Mouse (Mus musculus): ENCODE results near the gene Snf8. TPM values are rescaled to one million over a fixed set of nuclear protein-coding genes. Genes with fewer than 3 reads are reported as not detected.
A peak's percentile ranks its signal among the peaks of the same experiment; 100 is the strongest.

Gene Snf8
- polyA plus RNA-seq, 1 experiment: 17.0 TPM

DNA sequence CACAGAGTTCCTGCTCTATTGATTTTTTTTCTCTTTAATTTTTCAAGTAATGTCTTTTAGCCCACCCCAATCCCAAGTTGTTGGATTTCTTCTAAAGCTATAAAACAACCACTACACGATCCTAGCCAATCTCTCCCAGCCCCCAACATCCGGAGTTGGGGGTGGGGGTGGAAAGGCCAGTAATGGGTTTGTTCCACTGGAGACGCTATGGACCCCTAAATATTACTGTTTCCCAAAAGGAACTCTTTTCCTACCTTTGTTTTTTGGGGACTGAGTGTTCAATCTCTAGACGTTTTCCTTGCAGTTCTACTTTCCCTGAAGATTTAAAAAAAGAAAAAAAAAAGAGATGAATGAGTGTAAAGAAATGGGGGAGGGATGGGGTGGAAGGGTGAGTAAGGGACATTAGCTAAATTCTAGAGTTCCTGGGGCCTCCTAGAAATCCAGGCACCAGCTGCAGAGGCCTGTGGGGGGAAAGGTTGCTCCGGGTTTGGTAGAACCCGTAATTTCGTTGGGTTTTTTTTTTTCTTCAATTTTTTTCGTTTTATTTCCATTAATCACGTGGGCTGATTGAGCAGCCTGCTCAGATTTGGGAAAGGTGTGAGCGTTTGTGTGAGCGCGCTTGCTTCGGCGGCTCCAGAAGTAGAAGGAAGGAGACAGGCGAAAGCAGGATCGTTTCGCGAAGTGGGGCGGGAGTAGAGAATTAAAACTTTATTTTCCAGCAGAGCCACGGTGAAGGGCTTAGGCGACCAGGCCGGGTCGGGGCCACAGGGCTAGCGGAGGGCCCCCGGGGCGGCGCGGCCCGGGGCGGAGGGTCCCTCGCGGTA is 30.5 kb upstream of the Snf8 start:
- TF ChIP-seq TAL1 (IDR thresholded peaks at IDR 0.05; ENCODE audit: low read length) (no peak), GATA1 (IDR thresholded peaks at IDR 0.05; ENCODE audit: low read length) (no peak)
- no peaks in the 10 kb centered on the region for H3K36me3 ChIP-seq (ENCODE audit: control insufficient read depth)
- no peaks in the 10 kb centered on the region for H3K9me3 ChIP-seq (ENCODE audit: control insufficient read depth, low read length)
- H3K4me1 ChIP-seq (ENCODE audit: control insufficient read depth): peaks cover 60% of the 10 kb centered on the region
- peaks cover 36% of the 10 kb centered on the region for H3K27me3 ChIP-seq (ENCODE audit: control insufficient read depth)
- peak overlapping the region; percentile 86 for H3K4me3 ChIP-seq (replicated peaks)

DNA sequence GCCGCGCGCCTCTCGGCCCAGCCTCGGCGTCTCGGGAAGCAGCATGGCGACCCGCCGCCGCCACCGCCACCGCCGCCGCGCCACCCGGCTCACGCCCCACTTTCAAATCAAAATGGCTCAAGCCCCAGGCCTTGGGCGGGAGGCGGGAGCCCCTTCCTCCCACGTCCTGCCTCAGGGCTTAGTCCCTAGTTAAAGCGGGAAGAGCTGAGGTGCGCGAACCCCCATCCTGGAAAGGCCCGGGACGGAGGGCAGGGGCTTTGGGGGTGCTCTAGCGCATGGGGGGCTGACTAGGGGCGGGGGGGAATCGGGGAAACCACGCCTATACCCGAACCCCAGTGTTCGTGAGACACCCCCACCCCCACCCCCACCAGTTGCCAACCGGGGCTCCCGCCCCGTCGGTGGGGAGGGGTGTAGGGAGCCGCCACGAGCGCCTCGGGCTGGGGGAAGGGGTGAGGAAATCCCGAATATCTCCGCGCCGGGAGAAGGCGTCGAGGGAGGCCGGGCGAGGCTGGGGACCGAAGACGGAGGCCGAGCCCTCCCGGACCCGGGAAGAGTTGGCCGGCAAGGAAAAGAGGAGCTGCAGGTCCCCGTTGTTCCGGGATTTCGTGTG is 29.8 kb upstream of the Snf8 start:
- H3K27me3 ChIP-seq (ENCODE audit: control insufficient read depth): peaks cover 36% of the 10 kb centered on the region
- peaks cover 60% of the 10 kb centered on the region for H3K4me1 ChIP-seq (ENCODE audit: control insufficient read depth)

DNA sequence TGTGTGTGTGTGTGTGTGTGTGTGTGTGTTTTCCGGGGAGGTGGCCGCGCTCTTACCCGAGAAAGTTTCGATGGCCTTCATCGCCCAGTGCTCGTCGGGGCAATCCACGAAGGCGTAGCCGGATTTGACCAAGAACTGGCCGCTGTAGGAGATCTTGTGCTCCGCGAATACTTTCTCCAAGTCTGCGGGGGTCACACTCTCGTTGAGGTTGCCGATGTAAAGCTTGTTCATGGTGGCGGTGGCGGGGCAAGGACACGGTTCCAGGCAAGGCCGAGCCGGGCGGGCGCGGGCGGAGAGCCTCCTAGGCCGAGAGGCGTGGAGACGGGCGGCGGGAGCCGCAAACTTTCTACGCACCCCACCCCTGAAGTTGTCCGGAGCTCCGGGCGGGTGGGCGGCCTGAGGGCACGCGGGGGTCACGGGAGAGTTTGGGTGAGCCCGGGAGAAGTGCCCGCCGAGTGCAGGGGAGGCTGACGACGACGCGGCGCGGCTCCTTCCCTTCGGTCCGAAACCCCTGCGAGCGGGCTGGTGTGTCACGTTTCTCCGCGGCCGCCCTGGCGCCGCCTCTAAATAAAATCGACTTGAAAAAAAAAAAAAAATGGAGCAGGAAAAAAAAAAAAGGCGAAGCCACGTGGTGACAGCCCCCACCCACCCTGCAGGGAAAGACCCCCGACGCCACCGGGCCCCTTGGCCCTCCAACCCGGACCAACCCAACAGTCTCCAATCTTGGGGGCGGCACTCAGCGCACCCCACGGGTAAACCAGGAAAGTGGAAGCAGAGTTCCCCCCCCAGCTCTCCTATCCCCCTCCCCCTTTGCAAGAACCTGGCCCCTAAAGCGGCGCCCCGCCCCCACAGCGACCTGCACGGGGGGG is 29.0 kb upstream of the Snf8 start, which contains the start of gene Igf2bp1:
Gene Igf2bp1, minus strand, starts transcription at position 538 of the 869 bp plus-strand sequence.
- TF ChIP-seq TAL1 (IDR thresholded peaks at IDR 0.05; ENCODE audit: low read length): no peak
- no peak for TF ChIP-seq GATA1 (IDR thresholded peaks at IDR 0.05; ENCODE audit: low read length)
- Histone ChIP-seq H3K36me3 (ENCODE audit: control insufficient read depth) (no peaks in the 10 kb centered on the region), H3K27me3 (ENCODE audit: control insufficient read depth) (peaks cover 36% of the 10 kb centered on the region), H3K4me3 (replicated peaks) (peak within 1 kb of the TSS; percentile 86), H3K9me3 (ENCODE audit: control insufficient read depth, low read length) (no peaks in the 10 kb centered on the region), H3K4me1 (ENCODE audit: control insufficient read depth) (peaks cover 60% of the 10 kb centered on the region)

More for the DNA sequence above, 29.8 kb upstream of the Snf8 start:
- Histone ChIP-seq H3K36me3 (ENCODE audit: control insufficient read depth) (no peaks in the 10 kb centered on the region), H3K4me3 (replicated peaks) (peak overlapping the region; percentile 86), H3K9me3 (ENCODE audit: control insufficient read depth, low read length) (no peaks in the 10 kb centered on the region)
- TF ChIP-seq TAL1 (IDR thresholded peaks at IDR 0.05; ENCODE audit: low read length): no peak
- TF ChIP-seq GATA1 (IDR thresholded peaks at IDR 0.05; ENCODE audit: low read length): no peak

DNA sequence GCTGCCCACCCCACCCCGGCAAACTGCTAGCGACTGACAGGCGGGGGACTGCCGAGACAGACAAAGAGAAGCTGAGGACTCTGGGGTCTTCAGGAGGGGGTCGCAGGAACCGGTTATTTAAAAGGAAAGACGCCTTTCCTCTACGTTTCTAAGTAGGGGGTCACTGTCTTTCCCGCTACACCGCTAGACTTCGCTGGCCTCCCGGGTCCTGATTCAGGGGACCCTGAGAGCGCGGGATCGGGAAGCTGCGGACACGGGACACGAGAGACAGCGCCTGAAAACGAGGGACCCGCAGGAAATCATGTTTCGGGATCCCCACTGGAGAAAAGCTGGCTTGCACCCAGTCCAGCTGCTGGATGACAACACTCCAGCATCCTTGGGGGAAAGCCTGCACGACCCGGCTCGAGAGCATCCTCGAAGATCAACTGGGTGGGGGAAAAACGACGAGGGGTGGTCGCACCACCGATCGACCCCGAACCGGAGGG is 28.3 kb upstream of the Snf8 start:
- H3K27me3 ChIP-seq (ENCODE audit: control insufficient read depth): peaks cover 42% of the 10 kb centered on the region
- no peaks in the 10 kb centered on the region for H3K9me3 ChIP-seq (ENCODE audit: control insufficient read depth, low read length)
- TF ChIP-seq GATA1 (IDR thresholded peaks at IDR 0.05; ENCODE audit: low read length) (no peak), TAL1 (IDR thresholded peaks at IDR 0.05; ENCODE audit: low read length) (no peak)
- H3K4me1 ChIP-seq (ENCODE audit: control insufficient read depth): peaks cover 64% of the 10 kb centered on the region
- H3K36me3 ChIP-seq (ENCODE audit: control insufficient read depth): no peaks in the 10 kb centered on the region
- peak overlapping the region; percentile 86 for H3K4me3 ChIP-seq (replicated peaks)

DNA sequence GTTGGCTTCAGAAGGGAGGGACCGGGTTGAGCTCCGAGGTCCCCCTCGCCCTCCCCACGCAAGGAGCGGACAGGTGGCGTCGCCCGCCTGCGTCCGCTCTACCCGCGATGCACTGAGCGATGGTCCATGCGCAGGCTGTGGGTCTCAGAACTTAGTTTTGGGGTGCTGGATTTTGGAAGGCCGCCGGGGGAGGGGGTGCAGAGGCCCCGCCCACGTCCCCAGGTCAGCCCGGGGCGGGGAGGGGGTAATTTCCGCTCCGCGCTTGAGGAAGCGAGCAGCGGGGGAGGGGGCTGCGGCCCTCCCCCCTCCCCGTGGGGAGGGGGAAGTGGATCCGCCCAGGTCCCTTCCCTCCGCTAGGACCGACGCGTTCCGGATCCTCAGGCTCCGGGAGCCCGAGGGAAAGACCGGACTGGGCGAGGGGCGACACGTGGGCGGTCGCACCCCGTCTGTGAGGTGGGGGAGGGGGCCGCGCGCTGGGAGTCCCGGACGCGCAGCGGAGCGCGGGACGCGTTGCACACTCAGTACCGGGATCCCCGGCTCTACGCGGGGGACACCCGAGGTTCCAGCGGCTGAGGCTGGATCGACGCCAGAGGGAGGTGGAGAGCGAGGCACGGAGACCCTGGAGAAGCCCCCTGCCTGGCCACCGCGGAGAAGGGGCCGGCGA is 27.7 kb upstream of the Snf8 start:
- Histone ChIP-seq H3K4me1 (ENCODE audit: control insufficient read depth) (peaks cover 61% of the 10 kb centered on the region), H3K27me3 (ENCODE audit: control insufficient read depth) (peaks cover 45% of the 10 kb centered on the region), H3K9me3 (ENCODE audit: control insufficient read depth, low read length) (no peaks in the 10 kb centered on the region), H3K4me3 (replicated peaks) (peak overlapping the region; percentile 86), H3K36me3 (ENCODE audit: control insufficient read depth) (no peaks in the 10 kb centered on the region)
- TF ChIP-seq TAL1 (IDR thresholded peaks at IDR 0.05; ENCODE audit: low read length): no peak
- TF ChIP-seq GATA1 (IDR thresholded peaks at IDR 0.05; ENCODE audit: low read length): no peak

DNA sequence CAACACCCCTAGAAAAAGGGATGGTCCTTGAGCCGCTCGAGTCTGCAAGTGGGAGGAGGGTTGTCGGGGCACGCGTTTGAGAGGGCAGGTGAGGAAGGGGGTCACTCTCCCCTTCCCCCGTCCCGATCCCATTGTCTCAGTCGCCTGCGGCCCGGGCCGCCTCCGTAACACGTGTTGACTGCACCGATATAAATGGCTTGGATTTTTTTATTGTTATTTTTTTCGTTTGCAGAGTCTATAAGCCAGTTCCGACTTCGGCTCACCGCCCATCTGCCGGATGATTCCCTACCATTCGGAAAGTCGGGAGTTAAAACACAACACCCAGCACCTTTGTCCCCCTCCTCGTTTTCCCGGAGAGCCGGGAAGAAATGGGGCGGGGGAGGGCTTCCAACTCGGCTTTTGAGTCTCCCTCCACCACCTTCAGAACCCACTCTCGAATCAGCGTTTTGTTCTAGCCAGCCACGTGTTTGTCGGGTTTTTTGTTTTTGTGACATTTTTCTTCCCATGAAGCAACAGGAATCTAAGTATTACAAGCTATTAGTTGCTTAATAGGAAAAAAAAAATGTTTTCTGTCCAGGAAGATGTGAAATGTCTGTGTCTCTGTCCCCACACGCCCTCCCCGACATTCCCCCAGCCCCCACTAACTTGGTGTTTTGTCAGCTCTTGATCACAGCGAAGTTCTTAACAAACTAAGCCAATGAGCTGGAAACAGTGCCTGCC is 27.0 kb upstream of the Snf8 start:
- Histone ChIP-seq H3K27me3 (ENCODE audit: control insufficient read depth) (peaks cover 50% of the 10 kb centered on the region), H3K4me3 (replicated peaks) (peak overlapping the region; percentile 86), H3K4me1 (ENCODE audit: control insufficient read depth) (peaks cover 59% of the 10 kb centered on the region), H3K9me3 (ENCODE audit: control insufficient read depth, low read length) (no peaks in the 10 kb centered on the region), H3K36me3 (ENCODE audit: control insufficient read depth) (no peaks in the 10 kb centered on the region)
- TF ChIP-seq TAL1 (IDR thresholded peaks at IDR 0.05; ENCODE audit: low read length) (no peak), GATA1 (IDR thresholded peaks at IDR 0.05; ENCODE audit: low read length) (no peak)

DNA sequence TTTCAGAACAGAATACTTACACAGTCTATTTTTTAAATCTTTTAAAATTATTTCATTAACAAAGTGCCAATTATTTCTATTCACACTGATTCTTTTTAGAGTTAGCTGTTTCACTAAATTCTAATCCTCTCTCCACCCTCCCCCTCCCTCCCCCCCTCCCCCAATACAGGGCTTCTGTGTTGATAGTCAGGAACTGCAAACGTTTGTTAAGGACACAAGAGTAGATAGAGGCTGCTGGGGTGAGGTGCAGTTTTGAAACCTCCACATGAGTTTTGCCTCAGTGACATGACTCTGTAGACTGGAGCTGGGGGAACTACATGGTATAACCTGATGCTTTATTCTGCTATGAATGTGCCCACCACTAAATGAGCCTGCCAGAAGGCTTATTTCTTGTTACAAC is 25.9 kb upstream of the Snf8 start:
- no peak for TF ChIP-seq TAL1 (IDR thresholded peaks at IDR 0.05; ENCODE audit: low read length)
- TF ChIP-seq GATA1 (IDR thresholded peaks at IDR 0.05; ENCODE audit: low read length): no peak
- H3K4me3 ChIP-seq (replicated peaks): no peak overlapping the region
- no peaks in the 10 kb centered on the region for H3K36me3 ChIP-seq (ENCODE audit: control insufficient read depth)
- peaks cover 55% of the 10 kb centered on the region for H3K27me3 ChIP-seq (ENCODE audit: control insufficient read depth)
- peaks cover 52% of the 10 kb centered on the region for H3K4me1 ChIP-seq (ENCODE audit: control insufficient read depth)
- H3K9me3 ChIP-seq (ENCODE audit: control insufficient read depth, low read length): no peaks in the 10 kb centered on the region

DNA sequence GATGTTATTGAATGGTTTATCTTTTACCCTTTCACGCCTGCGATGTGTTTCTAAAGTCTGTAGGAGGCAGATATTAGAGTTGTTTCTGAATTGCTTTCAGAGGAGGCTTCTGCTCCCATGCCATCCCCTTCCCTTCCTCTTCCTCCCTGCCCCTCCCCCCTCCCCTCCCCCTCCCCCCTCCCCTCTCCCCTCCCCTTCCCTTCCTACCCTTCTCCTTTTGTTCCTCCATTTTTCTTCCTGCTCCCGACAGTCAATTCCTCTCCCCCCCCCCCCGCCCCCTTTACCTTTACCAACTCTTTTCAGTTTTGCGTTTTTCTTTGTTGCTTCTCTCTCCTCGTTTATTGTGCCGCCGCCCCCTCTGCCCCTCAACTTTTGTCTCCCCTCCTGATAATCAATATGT is 22.7 kb upstream of the Snf8 start:
- Histone ChIP-seq H3K9me3 (ENCODE audit: control insufficient read depth, low read length) (no peaks in the 10 kb centered on the region), H3K36me3 (ENCODE audit: control insufficient read depth) (no peaks in the 10 kb centered on the region), H3K27me3 (ENCODE audit: control insufficient read depth) (peaks cover 40% of the 10 kb centered on the region), H3K4me3 (replicated peaks) (no peak overlapping the region), H3K4me1 (ENCODE audit: control insufficient read depth) (peaks cover 23% of the 10 kb centered on the region)
- TF ChIP-seq GATA1 (IDR thresholded peaks at IDR 0.05; ENCODE audit: low read length): no peak
- TF ChIP-seq TAL1 (IDR thresholded peaks at IDR 0.05; ENCODE audit: low read length): no peak

All from erythroblast, embryonic 14.5 days (primary cell).